Mouse (Mus musculus) stomach, embryonic 16.5 days (tissue): ENCODE measurements at regions not wholly inside any gene's neighbourhood (a gene's known extent, or its start where the extent isn't known, plus 50 kb on each side); places are given as distances from the start of the nearest gene placed in this dataset.

ENCODE experiments used
- ATAC-seq: fragments of 200-750 bp; cut with Nextera tagmentation; 2 replicates; pipeline ENCODE4 v1.8.0; 2017; ENCODE audit warnings: moderate number of reproducible peaks, moderate TSS enrichment; ENCODE audit not compliant: insufficient read depth, low FRiP score
- H3K27ac ChIP-seq: fragments of 300-500 bp; sonication (generic); 2 replicates; pipeline ENCODE4 v1.5.1; 2014; ENCODE audit warnings: low read length
- H3K27me3 ChIP-seq: fragments of 300-500 bp; sonication (generic); 2 replicates; pipeline ENCODE4 v1.6.1; 2014; ENCODE audit warnings: low read length, control low read depth, mixed read lengths; ENCODE audit not compliant: control insufficient read depth, insufficient read depth
- H3K36me3 ChIP-seq: fragments of 300-500 bp; sonication (generic); 2 replicates; pipeline ENCODE4 v1.6.1; 2014; ENCODE audit warnings: low read length; ENCODE audit not compliant: control insufficient read depth, insufficient read depth
- H3K4me1 ChIP-seq: fragments of 300-500 bp; sonication (generic); 2 replicates; pipeline ENCODE4 v1.6.1; 2014; ENCODE audit warnings: low read length, control low read depth, mixed read lengths; ENCODE audit not compliant: control insufficient read depth, insufficient read depth
- H3K4me2 ChIP-seq: fragments of 300-500 bp; sonication (generic); 2 replicates; pipeline ENCODE4 v1.6.1; 2014; ENCODE audit warnings: low read depth, low read length, mixed read lengths
- H3K4me3 ChIP-seq: fragments of 300-500 bp; sonication (generic); replicated peaks from 2 replicates; pipeline ENCODE4 v1.5.1; 2014; ENCODE audit warnings: mild to moderate bottlenecking, low read length
- H3K9ac ChIP-seq: fragments of 300-500 bp; sonication (generic); 2 replicates; pipeline ENCODE4 v1.6.1; 2014; ENCODE audit warnings: low read length
- H3K9me3 ChIP-seq: fragments of 300-500 bp; sonication (generic); replicated peaks from 2 replicates; pipeline ENCODE4 v1.6.1; 2016; ENCODE audit warnings: low read length, control low read depth; ENCODE audit not compliant: control insufficient read depth
- WGBS: fragments of 180-500 bp; shearing (Covaris S2); extraction: QIAGEN DNeasy Blood & Tissue Kit; methylation state at CpG from one replicate; pipeline ENCODE4 v1.1.7; 2014; 5-methylcytosine and 5-hydroxymethylcytosine counted together

DNA sequence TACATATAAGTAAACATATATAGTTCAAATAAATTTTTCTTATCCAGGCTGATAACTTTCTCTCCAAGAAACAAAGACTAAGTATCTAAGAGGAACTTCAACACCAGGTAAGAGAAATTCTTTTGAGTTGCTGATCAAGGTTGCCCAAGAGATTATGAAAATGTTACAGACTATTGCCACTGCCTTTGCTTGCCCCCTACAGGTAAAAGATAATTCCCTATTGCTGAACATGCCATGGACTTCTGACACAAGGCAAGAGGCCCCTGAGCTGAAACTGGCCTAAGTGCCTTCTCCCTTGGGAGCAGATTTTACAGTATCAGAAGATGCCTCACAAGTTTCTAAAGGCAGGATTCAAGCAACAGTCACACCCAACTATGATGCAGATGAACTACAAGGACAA, 2914.2 kb upstream of the Gm6569 start:
- Histone ChIP-seq H3K36me3 (no peaks in the 10 kb centered on the region), H3K9ac (no peak overlapping the region), H3K27me3 (no peaks in the 10 kb centered on the region), H3K4me3 (no peak overlapping the region), H3K4me2 (no peak overlapping the region), H3K4me1 (no peaks in the 10 kb centered on the region), H3K9me3 (no peaks in the 10 kb centered on the region), H3K27ac (no peak overlapping the region)
- no peak for ATAC-seq

DNA sequence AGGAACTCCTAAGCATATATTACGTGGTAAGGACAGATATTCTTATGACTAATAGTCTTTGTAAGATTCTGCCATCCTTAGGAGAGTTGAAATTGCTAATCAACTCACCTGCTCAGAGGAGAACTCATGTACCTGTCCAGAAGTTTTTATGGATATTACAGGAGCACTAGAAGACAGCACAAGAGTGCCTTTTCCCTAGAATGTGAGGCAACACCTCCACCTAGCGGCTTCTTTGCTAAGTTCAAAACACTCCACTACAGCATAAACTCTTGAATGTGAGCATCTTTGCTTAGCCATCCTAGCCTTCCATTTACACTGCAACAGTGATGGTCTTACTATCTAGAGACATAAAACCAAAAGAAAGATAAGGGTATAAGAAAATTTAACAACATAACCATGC, 2913.5 kb upstream of the Gm6569 start:
- no peak overlapping the region for H3K4me3 ChIP-seq
- ATAC-seq, result peak; percentile 37; the same call in 1 of the 2 replicates
- no peaks in the 10 kb centered on the region for H3K9me3 ChIP-seq
- H3K36me3 ChIP-seq, result no peaks in the 10 kb centered on the region
- no peak overlapping the region for H3K27ac ChIP-seq
- 40% methylated on average over 2 of the region's 2 CpGs for WGBS
- no peak overlapping the region for H3K9ac ChIP-seq
- no peaks in the 10 kb centered on the region for H3K27me3 ChIP-seq
- H3K4me1 ChIP-seq, result no peaks in the 10 kb centered on the region
- no peak overlapping the region for H3K4me2 ChIP-seq
